Comparison of ENCODE assay signal across 20 mouse cellular contexts in the genomic region with DNA sequence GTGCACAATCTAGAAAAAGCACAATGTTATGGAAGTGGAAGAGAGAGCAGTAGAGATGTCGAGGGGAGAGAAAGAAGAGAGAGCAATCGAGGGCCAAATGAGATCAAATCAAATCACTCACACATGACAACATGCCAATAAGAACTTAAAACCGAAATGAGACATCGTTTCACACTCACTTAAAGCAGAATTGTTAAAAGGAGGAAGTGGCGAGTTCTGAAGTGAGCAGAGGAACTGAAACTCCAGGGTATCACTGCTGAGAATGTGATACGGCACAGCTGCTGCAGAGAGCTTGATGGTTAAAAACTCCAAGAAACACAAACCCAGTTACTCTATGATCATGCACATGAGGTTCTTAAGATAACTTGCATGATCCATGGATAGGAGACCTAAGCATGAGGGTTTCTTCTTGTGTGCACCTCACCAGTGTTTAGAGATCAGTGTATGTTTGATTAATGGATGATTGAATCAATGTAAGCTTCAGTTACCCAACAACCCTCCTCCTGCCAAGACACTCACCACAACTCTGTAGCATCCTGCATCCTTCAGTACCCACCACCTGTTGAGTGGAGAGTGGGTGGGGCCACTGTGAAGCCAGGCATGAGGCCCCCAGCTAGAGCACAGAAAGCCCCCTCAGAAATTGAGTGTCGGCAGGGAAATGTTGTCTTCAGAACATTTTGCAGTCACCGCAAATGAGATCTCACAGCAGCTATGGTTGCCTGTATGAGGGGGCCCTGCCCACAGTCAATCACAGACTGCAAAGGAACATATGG. TPM values are rescaled to one million over a fixed set of nuclear protein-coding genes. Genes with fewer than 3 reads are reported as not detected.
DNase-seq lines count a peak whose midpoint lies in the region; ATAC-seq and TF ChIP-seq lines count a peak whose summit lies in the region.
"Had no signal": no experiment of that assay in that cellular context is flagged by ENCODE, and none has a peak within 500 bp of the region (broad histone marks: within the 10 kb centered on the region; RNA-seq: fewer than 3 reads in every experiment).

No protein-coding gene starts in this region.

- H3K4me2 ChIP-seq in forebrain, embryonic 11.5 days (ENCODE audit: low read depth, low read length, severe bottlenecking) = no peak overlapping the region
- H3K4me2 ChIP-seq: liver, embryonic 13.5 days had no signal

- intact Hi-C loops in heart, postnatal 10 days (cut with DNase I) = no loop called here

- peak overlapping the region; percentile 35; the same call in 1 of the 2 replicates for H3K27ac ChIP-seq in bone marrow macrophage, adult 2 months (ENCODE audit: insufficient read depth, low read depth, low read length)
- H3K27ac ChIP-seq in forebrain, embryonic 10.5 days = no peak overlapping the region
- no peak overlapping the region for H3K27ac ChIP-seq in forebrain, embryonic 11.5 days (ENCODE audit: low read depth, low read length)
- H3K27ac ChIP-seq: hindbrain, postnatal 0 days; liver, embryonic 13.5 days had no signal

- peaks cover 30% of the 10 kb centered on the region for H3K4me1 ChIP-seq in bone marrow macrophage, adult 2 months (ENCODE audit: control insufficient read depth, insufficient read depth, low read length)
- no peaks in the 10 kb centered on the region for H3K4me1 ChIP-seq in forebrain, embryonic 10.5 days
- no peaks in the 10 kb centered on the region for H3K4me1 ChIP-seq in forebrain, embryonic 11.5 days (replicated peaks; ENCODE audit: control insufficient read depth, insufficient read depth, low read length)

- H3K27me3 ChIP-seq in forebrain, embryonic 10.5 days (ENCODE audit: poor library complexity, severe bottlenecking) = no peaks in the 10 kb centered on the region
- H3K27me3 ChIP-seq in forebrain, embryonic 11.5 days (ENCODE audit: control insufficient read depth, insufficient read depth, low read length) = no peaks in the 10 kb centered on the region
- H3K27me3 ChIP-seq: liver, embryonic 13.5 days; Patski had no signal

- no peak for TF ChIP-seq POLR2A in bone marrow macrophage, adult 2 months (IDR thresholded peaks at IDR 0.05; ENCODE audit: borderline replicate concordance, low read depth, low read length)

- peak; percentile 13 for DNase-seq in heart, adult 8-10 months (ENCODE audit: low spot score)
- DNase-seq in heart, postnatal 10 days = no peak
- DNase-seq in 416B (ENCODE audit: low read depth) = peak; percentile 22
- no peak for DNase-seq in forebrain, embryonic 10.5 days (ENCODE audit: extremely low spot score, low spot score)
- DNase-seq in frontal cortex, postnatal 10 days (ENCODE audit: low spot score in 2 of 2) = no peak
- no peak for DNase-seq in forebrain, embryonic 11.5 days (ENCODE audit: low spot score)
- DNase-seq: cerebellum, adult 9-10 months; gastrocnemius, postnatal 36 days; heart, postnatal 14 days; liver, embryonic 13.5 days; right cerebral cortex, postnatal 14 days had no signal

- no peaks in the 10 kb centered on the region for H3K36me3 ChIP-seq in forebrain, embryonic 10.5 days (replicated peaks)
- H3K36me3 ChIP-seq in forebrain, embryonic 11.5 days (ENCODE audit: control insufficient read depth, insufficient read depth, low read length) = no peaks in the 10 kb centered on the region
- H3K36me3 ChIP-seq: liver, embryonic 13.5 days had no signal

- peak; percentile 92 for ATAC-seq in monocyte, adult 5-6 weeks (replicated peaks; ENCODE audit: insufficient number of reproducible peaks, low FRiP score, low TSS enrichment, poor library complexity, severe bottlenecking)
- no peak for ATAC-seq in forebrain, embryonic 11.5 days (replicated peaks; ENCODE audit: low FRiP score)
- ATAC-seq: hindbrain, postnatal 0 days; Patski had no signal

- TF ChIP-seq CTCF in bone marrow macrophage, adult 2 months (IDR thresholded peaks at IDR 0.05; ENCODE audit: low read depth, low read length) = no peak

- H3K4me3 ChIP-seq in bone marrow macrophage, adult 2 months (ENCODE audit: insufficient read depth, low read length) = no peak overlapping the region
- no peak overlapping the region for H3K4me3 ChIP-seq in forebrain, embryonic 10.5 days
- H3K4me3 ChIP-seq in forebrain, embryonic 11.5 days (ENCODE audit: low read depth, low read length) = no peak overlapping the region
- H3K4me3 ChIP-seq: erythroblast, embryonic 14.5 days; liver, embryonic 13.5 days; myocyte had no signal

- no peaks in the 10 kb centered on the region; the same call in 1 of the 2 replicates for H3K9me3 ChIP-seq in forebrain, embryonic 10.5 days
- no peaks in the 10 kb centered on the region for H3K9me3 ChIP-seq in forebrain, embryonic 11.5 days (ENCODE audit: control insufficient read depth, low read length)
- H3K9me3 ChIP-seq: liver, embryonic 13.5 days had no signal

- H3K9ac ChIP-seq in forebrain, embryonic 11.5 days (ENCODE audit: low read length) = no peak overlapping the region
- H3K9ac ChIP-seq: liver, embryonic 13.5 days had no signal

- 89% methylated on average over 8 of the region's 8 CpGs for WGBS in forebrain, embryonic 10.5 days
- 80% methylated on average over 8 of the region's 8 CpGs for WGBS in forebrain, embryonic 11.5 days

RNA-seq across cellular contexts. Expression of gene Siglecg, which starts 15.5 kb away (rescaled TPM):
- total RNA-seq in heart, adult 8-10 months (2022) = under 1 TPM; 0.06 to 0.69 (median 0.15) TPM
- under 1 TPM; 0.14 to 0.20 TPM for total RNA-seq in heart, postnatal 10 days (2021)
- not detected in 2 replicates for polyA plus RNA-seq in bone marrow macrophage, adult 2 months (2012; ENCODE audit: insufficient read depth, insufficient read length, missing spikeins)
- total RNA-seq in monocyte, adult 5-6 weeks (2017) = 14.3 to 27.1 TPM (median 21.6 TPM) in 3 replicates
- 0.15 TPM in 1 of 2 replicates, not detected in the other for polyA plus RNA-seq in forebrain, embryonic 10.5 days (2016; fragmentation: Nextera tagmentation; extraction: Ambion mirVana)
- polyA plus RNA-seq in forebrain, embryonic 11.5 days (2014; fragmentation: Nextera tagmentation; extraction: Ambion mirVana) = 0.04 TPM in 1 of 2 replicates, not detected in the other
- total RNA-seq: hindbrain, postnatal 0 days had no signal
- polyA plus RNA-seq: erythroblast, embryonic 14.5 days; hindbrain, postnatal 0 days had no signal

RNA-seq across cellular contexts. Expression of gene Lim2, which starts 34.9 kb away (rescaled TPM):
- under 1 TPM in 1 of 4 experiments, not detected in 3; 0.32 TPM for total RNA-seq in heart, adult 8-10 months (2022)
- not detected for total RNA-seq in heart, postnatal 10 days (2021)
- not detected in 2 replicates for polyA plus RNA-seq in bone marrow macrophage, adult 2 months (2012; ENCODE audit: insufficient read depth, insufficient read length, missing spikeins)
- 0.49 TPM in 1 of 3 replicates, not detected in the others for total RNA-seq in monocyte, adult 5-6 weeks (2017)
- not detected in 2 replicates for polyA plus RNA-seq in forebrain, embryonic 10.5 days (2016; fragmentation: Nextera tagmentation; extraction: Ambion mirVana)
- polyA plus RNA-seq in forebrain, embryonic 11.5 days (2014; fragmentation: Nextera tagmentation; extraction: Ambion mirVana) = not detected in 2 replicates
- total RNA-seq: gastrocnemius, postnatal 36 days; heart, postnatal 14 days; hindbrain, postnatal 0 days; layer of hippocampus, adult 8-10 months; left cerebral cortex, postnatal 25 days had no signal
- polyA plus RNA-seq: erythroblast, embryonic 14.5 days; hindbrain, postnatal 0 days; kidney, embryonic 14.5 days; liver, embryonic 13.5 days; myocyte; Patski had no signal

RNA-seq across cellular contexts. Expression of gene Siglecf, which starts 41.4 kb away (rescaled TPM):
- total RNA-seq in heart, adult 8-10 months (2022) = not detected
- total RNA-seq in heart, postnatal 10 days (2021) = not detected
- 0.59 TPM in 1 of 2 replicates, not detected in the other for polyA plus RNA-seq in bone marrow macrophage, adult 2 months (2012; ENCODE audit: insufficient read depth, insufficient read length, missing spikeins)
- total RNA-seq in monocyte, adult 5-6 weeks (2017) = 0.78 to 26.1 TPM (median 21.4 TPM) in 3 replicates
- polyA plus RNA-seq in forebrain, embryonic 10.5 days (2016; fragmentation: Nextera tagmentation; extraction: Ambion mirVana) = 0.15 and 0.25 TPM in 2 replicates
- 0.16 and 0.23 TPM in 2 replicates for polyA plus RNA-seq in forebrain, embryonic 11.5 days (2014; fragmentation: Nextera tagmentation; extraction: Ambion mirVana)
- total RNA-seq: gastrocnemius, postnatal 36 days; heart, postnatal 14 days; hindbrain, postnatal 0 days had no signal
- polyA plus RNA-seq: erythroblast, embryonic 14.5 days; kidney, embryonic 14.5 days; myocyte; Patski had no signal

RNA-seq across cellular contexts. Expression of gene Nkg7, which starts 44.3 kb away (rescaled TPM):
- 1 to 10 TPM in 1 of 4 experiments, not detected in 3; 1.1 TPM for total RNA-seq in heart, adult 8-10 months (2022)
- not detected for total RNA-seq in heart, postnatal 10 days (2021)
- not detected in 2 replicates for polyA plus RNA-seq in bone marrow macrophage, adult 2 months (2012; ENCODE audit: insufficient read depth, insufficient read length, missing spikeins)
- 289 to 1,005 TPM (median 345 TPM) in 3 replicates for total RNA-seq in monocyte, adult 5-6 weeks (2017)
- not detected in 2 replicates for polyA plus RNA-seq in forebrain, embryonic 10.5 days (2016; fragmentation: Nextera tagmentation; extraction: Ambion mirVana)
- not detected in 2 replicates for polyA plus RNA-seq in forebrain, embryonic 11.5 days (2014; fragmentation: Nextera tagmentation; extraction: Ambion mirVana)
- total RNA-seq: gastrocnemius, postnatal 36 days; heart, postnatal 14 days; hindbrain, postnatal 0 days; left cerebral cortex, postnatal 25 days had no signal
- polyA plus RNA-seq: erythroblast, embryonic 14.5 days; hindbrain, postnatal 0 days; kidney, embryonic 14.5 days; myocyte had no signal

RNA-seq across cellular contexts. Expression of gene Cldnd2, which starts 48.0 kb away (rescaled TPM):
- not detected for total RNA-seq in heart, adult 8-10 months (2022)
- total RNA-seq in heart, postnatal 10 days (2021) = not detected
- not detected in 2 replicates for polyA plus RNA-seq in bone marrow macrophage, adult 2 months (2012; ENCODE audit: insufficient read depth, insufficient read length, missing spikeins)
- 3.2 TPM in 1 of 3 replicates, not detected in the others for total RNA-seq in monocyte, adult 5-6 weeks (2017)
- polyA plus RNA-seq in forebrain, embryonic 10.5 days (2016; fragmentation: Nextera tagmentation; extraction: Ambion mirVana) = not detected in 2 replicates
- not detected in 2 replicates for polyA plus RNA-seq in forebrain, embryonic 11.5 days (2014; fragmentation: Nextera tagmentation; extraction: Ambion mirVana)
- total RNA-seq: gastrocnemius, postnatal 36 days; heart, postnatal 14 days; hindbrain, postnatal 0 days; layer of hippocampus, adult 8-10 months; left cerebral cortex, postnatal 25 days had no signal
- polyA plus RNA-seq: erythroblast, embryonic 14.5 days; hindbrain, postnatal 0 days; kidney, embryonic 14.5 days; liver, embryonic 13.5 days; myocyte; Patski had no signal

Comparison
In these comparisons a context has a peak if more than half of its experiments do, and no peak if none do; other contexts are left out.
1. DNase-seq: peak in heart, adult 8-10 months (single experiment) and 416B (single experiment); none in heart, postnatal 10 days (0 of 2), forebrain, embryonic 10.5 days (single experiment), frontal cortex, postnatal 10 days (0 of 2) and forebrain, embryonic 11.5 days (single experiment).